Mouse (Mus musculus): ENCODE measurements around the gene Angpt4.
A peak's percentile ranks its signal among the peaks of the same experiment; 100 is the strongest.

Gene Angpt4

DNA sequence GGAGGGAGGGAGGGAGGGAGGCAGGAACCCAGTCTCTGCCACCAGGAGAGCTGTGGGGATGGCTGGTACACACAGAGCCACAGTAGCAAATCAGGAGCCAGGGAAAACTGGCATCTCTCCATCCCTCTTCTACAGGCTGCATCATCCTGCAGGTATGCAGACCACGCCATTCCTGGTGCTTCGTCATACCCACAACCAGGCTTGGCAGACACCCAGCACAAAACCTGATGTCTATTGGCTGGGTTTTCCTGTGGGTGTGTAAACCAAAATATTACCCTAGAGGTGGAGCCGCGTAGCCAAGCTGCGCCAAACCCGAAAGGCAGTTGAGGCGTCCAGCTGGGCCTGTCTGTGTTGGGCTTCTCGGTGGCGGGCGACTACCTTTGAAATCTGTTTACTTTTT lies 51.5 kb downstream of the Angpt4 start:
- no peak for DNase-seq (ENCODE audit: low read depth)

DNA sequence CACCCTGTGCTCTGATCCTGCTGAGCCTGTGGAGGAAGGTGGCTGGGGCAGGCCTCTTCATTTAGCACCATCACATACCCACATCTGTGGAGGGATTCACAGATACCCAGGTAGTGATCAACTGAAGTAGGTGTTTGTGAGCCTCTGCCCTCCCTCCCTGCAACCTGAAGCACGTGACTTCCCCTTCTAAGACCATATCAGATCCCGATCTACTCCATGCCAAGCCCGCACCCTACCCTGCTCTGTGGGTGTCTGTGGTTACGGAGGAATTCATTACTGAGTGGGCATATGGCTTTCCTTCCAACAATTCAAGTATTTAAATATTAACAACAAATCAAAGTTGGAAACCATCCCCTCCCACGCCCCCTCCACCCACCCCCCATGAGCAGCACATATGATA lies 52.3 kb downstream of the Angpt4 start:
- no peak for DNase-seq (ENCODE audit: low read depth)

DNA sequence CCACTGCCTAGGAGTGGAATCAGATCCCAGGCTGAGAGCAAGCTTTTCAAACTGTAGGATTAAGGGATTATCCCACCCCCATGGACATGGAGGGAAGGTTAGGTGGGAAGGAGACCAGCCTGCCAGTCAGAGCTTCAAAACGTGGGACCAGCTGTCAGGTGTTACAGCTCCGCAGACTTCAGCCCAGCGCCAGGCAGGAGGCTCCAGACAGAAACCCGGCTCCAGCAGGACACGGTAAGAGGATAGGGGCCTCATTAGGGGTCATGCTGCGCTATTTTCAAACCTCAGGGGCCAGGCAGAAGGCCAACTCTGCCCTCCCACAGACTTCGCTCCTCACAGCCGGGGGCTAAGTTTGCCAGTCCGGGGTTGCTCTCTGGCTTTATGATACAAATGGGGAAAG lies 53.0 kb downstream of the Angpt4 start:
- DNase-seq (ENCODE audit: low read depth), result no peak

DNA sequence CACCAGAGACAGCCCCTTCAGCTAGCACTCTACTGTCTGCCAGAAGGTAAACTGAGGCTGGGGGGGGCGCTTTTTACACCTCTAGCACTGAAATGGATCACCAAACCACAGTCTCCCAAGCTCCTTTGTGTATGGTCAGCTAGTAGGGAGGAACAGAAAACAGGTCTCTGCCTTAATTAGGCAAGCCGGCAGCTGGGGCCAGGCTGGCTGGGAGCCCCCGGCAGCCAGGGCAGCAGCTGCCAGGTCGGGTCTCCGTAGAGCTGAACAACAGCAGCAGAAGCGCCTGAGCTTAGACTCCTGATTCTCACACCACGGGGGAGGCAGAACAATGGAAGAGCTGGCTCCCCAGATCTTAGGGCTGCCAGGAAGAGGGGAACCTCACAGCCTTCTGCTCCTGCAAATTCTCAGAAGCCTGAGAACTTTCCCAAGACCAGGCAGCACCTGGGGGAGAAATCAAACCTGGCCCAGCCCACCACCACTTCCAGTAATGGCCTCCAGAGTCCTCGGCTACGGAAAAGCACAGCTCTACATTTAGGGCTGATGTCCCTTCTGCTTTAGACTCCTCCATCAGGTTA lies 56.3 kb downstream of the Angpt4 start:
- DNase-seq (ENCODE audit: low read depth), result no peak

DNA sequence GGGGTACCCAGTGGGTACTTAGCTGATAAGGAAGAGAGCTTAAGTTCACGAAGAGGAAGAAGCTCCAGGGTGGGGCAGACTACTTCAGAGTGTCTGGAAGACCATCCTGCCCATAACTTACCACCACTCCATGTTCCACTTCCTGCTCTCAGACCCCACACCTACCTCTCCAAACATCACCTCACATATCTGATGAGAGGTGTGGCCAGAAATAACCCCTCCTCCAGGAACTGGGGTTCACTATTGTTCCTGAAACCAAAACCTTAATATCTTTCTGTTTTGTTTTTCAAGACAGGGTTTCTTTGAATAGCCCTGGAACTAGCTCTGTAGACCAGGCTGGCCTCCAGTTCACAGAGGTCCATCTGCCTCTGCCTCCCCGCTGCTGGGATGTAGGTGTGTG lies 56.8 kb downstream of the Angpt4 start:
- DNase-seq (ENCODE audit: low read depth), result no peak

DNA sequence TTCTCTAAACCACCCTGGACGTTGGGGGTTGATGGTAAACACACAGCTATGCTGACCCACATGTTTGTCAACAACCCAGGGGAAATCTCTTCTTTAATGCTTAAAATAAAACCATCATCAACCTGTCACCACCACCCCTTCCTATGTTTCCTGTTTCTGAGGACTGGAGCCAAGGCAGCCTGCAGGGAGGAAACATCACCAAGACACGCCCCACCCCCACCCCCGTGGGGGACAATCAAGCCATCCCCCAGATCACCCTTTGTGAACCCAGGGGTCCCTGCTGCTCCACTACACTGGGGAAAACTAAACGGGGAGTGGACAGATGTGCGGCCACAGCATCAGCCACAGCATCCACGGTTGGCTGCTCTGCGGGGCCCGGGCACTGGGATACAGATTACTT lies 57.4 kb downstream of the Angpt4 start:
- no peak for DNase-seq (ENCODE audit: low read depth)

DNA sequence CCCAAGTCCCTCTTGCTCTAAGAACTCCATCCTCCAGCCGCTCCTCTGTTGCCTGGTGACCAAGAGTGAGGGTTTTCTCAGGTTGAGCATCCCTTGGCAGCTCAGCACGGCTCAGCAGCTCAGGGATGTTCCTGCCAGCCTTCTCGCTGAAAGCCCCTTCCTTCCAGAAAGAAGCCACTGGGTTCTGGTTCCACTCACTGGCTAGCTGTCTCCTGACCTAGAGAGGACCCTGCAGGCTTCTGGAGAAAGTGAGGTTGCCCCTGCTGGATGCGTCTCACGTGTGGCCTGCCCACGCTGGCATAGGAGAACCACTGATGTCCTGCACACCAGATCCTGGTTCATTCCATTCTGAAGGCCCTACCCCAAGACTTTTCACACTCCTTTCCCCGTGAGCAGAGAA lies 58.0 kb downstream of the Angpt4 start:
- DNase-seq (ENCODE audit: low read depth), result no peak

DNA sequence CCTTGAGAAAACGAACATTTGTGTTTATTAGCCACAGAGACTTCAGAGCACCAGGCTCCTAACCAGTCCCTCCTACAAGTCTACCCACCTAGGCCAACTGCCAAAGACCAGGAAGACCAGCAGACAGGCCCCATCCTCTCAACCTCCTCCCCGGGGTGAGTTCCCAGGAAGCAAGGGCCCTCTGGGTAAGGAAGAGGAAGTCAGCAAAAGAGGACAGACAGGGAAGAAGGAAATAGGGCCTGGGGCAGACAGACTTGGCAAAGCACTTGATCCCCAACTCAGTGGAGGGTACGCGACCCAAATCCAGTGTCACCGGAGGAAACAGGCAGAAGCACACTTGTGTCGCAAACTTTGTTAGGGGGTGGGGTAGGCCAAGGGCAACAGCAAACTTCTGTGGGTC lies 58.4 kb downstream of the Angpt4 start:
- no peak for DNase-seq (ENCODE audit: low read depth)

DNA sequence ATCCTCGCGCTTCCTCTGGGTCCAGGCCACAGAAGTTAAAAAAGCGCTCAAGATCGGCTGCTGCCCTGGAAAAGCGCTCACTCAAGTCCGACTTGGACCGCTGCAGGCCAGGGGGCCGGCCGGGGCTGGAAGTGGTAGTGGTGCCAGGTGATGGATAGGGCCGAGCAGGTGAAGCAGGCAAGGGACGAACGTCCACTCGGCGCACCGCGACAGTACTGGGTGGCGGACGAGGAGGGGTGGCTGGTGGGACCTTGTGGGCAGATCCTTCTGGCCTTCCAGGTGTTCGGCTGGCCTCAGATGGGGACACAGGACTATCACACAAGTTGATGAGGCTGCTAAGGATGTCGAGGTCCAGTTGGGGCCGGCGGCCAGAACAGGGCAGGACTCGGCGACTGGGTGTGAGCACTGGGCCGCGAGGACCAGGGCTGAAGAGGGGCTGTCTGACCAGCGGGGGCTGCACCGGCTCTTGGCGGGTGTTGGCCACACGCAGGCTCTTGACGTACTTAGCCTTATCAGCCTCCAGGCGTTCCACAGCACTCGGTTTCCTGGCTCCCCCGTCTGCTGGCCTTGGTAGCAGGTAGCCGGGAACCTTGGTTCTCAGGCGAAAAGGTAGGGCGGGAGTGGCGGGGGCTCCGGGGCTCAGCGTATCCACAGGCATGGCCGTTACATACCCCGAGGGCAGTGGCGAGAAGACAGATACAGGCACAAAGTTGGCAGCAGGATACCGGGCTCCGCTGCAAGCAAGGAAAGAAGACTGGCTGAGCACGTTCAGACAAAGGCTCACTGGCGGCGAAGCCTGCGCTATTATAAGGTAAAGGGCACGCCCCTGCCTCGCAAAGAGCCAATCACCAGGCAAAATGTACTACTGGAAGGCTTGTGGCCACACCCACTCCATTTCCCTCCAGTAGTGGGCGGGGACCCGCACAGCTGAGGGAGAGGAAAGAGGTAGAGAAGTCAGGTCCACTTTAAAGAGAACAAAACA lies 59.5 kb downstream of the Angpt4 start:
- DNase-seq (ENCODE audit: low read depth), result no peak

DNA sequence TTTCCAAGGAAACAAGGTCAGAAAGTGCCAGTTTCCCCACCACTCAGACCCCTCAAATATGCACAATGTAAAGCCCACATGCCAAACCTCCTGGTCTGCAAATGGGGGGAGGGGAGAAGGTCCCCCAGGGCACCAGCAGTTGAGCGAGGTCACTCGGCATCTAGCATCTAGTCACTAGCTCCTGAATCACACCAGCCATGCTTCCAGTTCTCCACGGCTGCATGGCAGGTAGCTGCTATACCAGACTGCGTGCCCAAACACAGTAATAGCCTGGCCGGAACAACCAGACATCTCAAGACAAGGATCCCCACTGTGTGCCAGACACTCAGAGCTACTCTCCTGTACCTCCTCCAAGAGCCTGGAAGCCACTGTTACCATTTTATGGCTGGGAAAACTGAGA lies 60.7 kb downstream of the Angpt4 start:
- no peak for DNase-seq (ENCODE audit: low read depth)

DNA sequence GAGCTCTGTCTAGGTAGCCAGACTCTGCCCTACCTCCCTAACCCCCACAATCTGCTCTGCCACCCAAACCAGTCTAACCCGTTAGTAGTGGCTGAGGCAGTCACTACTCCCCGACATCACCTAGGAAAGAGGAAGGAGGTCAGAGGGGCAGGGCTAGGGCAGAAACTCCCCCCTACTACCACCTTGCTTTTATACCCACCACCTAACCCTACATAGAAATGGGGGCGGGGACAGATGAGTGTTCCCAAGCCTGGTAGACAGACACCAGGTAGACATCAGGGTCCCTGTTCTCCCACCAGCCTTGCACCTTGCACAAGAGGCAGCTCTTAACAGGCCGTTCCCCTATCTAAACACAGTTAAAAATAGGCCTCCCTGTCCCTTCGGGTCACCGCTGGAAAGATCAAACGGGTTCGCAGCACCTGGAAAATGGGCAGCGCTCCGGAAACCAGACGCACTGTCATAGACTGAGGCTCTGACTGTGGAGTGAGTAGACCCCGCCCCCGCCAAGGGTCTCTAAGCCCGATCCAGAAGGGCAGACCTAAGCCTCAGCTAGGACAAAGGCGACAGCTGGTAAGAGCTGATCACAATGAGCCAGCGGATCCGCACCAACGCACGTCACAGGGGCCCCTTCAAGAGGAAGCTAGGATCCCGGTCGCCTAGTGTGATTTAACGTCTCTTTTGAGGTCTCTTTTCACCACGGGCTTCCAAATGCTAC lies 62.0 kb downstream of the Angpt4 start:
- DNase-seq (ENCODE audit: low read depth), result peak; percentile 25

DNA sequence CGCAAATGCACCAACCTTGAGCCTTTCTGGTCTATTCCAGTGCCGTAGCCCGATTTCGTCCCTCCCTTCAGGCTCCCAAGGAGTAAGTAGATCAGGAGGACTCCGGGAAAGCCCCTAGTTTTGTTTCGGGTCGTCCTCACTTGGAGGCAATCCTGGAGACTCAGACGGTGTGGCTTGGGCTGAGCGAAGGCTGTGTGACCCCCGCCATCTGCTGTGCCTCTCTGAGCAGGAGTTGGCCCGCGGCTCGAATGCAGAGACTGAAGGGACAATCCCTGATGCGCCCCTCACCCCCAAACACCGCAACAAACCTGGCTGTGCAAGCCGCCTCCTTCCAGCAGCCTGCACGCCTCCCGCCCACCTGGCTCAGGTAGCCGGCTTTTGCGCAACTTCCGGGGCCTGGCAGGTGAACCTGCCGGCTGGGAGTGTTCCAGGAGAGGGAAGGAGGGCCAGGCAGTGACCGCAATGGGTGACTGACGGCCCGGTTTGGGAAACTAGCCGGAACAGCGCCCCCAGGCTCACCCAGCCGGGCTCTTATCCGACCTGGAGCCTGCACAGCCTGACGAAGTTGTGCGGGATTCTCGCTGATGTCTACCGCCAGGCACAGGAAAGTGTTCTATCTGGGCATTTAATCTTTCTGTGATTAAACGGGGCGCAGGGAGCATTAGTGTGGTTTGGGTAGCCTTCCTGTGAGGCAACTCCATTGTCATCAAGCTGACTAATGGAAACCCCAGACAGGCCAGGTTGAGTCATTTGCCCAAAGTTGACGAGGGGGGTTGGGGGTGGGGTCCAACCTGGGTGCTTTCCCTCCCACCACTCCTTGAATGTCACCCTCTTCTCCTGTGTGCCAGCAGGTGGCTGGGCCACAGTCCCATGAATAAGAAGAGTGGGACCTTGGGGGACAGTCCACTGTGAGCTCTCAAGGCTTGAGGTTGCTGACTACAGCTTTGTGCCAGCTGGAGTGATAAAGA lies 62.9 kb downstream of the Angpt4 start:
- DNase-seq (ENCODE audit: low read depth), result peak; percentile 90

DNA sequence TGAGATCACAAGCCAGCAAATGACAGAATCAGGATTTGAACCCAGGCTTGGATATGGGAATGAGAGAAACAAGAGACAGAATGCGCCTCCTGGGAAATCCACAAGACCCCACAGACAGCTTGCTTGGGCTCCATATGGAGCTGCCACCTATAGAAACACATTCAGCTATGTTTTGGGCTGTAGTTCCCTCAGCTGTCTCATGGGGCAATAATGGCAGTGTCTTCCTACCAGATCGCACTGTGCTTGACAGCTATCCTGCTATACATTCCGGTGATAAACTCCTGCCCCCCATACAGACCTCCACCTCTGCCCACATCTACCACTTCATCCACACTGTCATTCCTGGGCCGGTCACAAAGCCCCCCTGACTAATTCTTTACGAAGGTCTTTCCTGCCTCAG lies 64.3 kb downstream of the Angpt4 start:
- DNase-seq (ENCODE audit: low read depth), result no peak

DNA sequence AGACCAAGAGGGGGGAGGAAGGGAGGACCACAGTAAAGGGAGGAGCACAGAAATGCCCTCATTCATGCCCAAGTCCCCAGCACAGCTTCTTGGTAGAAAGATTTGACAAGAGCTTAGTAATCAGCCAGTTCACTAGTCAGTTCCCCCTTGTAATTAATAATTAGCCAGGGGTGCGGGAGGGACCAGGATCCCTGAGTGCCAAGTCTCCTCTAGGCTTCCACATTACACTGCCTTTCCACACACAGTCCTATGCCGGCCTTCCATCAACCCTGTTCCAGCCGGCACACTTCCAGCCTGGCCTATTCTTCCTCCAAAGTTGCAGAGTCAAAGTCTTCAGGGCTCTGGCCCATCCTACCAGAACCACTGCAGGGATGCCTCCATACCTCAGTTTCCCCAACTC lies 65.1 kb downstream of the Angpt4 start:
- DNase-seq (ENCODE audit: low read depth), result no peak

DNA sequence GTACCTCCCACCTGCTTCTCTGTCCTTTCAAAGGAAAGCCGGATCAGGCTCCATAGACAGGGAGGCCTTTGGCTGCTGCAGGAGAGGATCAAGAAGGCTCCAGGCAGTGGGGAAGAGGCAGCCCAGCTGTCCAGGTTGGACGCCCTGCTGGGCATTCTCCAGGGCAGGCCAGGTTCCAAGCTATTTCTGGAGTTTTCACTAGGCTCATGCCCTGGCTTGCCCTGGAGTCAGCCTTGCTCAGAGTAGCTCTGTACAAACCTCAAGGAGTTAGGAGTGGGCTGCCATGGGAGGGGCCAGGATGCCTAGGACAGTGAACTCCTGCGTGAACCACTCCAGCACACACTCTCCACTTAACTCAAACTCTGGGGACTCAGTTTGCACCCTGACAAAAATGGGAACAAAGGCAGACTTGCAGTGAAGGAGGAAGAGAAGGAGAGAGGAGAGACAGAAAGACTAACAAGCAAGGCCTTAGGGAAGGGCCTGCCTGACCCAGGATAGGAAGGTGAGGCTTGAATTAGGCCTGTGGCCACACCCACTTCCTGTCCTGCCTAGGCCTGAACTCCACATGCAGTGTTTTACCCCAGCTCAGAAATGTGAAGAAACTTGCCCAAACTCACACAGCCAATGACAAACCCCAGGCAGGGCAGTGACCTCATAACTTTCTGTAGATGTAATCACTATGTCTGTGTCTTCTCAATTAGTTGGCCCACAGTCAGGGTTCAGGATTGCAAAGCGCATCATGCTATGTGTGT lies 66.9 kb downstream of the Angpt4 start:
- peak; percentile 75 for DNase-seq (ENCODE audit: low read depth)

DNA sequence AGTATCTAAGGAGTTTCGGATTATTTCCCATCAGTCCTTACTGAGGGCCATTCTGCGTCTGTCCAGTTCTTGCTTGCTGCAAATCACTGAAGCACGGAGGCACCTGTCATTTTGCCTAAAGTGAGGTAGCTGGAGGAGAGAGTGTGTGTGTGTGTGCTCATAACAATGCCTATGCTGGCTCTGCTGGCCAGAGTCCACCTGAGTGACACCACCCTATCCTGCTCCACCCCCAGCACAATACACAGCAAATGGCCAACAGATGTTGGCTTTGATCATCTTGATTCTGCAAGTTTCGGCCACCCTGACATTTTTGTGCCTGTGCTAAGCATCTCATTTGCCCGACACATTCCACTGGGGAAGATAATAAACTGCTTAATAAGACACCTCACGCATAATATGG lies 67.5 kb downstream of the Angpt4 start:
- DNase-seq (ENCODE audit: low read depth), result no peak

DNA sequence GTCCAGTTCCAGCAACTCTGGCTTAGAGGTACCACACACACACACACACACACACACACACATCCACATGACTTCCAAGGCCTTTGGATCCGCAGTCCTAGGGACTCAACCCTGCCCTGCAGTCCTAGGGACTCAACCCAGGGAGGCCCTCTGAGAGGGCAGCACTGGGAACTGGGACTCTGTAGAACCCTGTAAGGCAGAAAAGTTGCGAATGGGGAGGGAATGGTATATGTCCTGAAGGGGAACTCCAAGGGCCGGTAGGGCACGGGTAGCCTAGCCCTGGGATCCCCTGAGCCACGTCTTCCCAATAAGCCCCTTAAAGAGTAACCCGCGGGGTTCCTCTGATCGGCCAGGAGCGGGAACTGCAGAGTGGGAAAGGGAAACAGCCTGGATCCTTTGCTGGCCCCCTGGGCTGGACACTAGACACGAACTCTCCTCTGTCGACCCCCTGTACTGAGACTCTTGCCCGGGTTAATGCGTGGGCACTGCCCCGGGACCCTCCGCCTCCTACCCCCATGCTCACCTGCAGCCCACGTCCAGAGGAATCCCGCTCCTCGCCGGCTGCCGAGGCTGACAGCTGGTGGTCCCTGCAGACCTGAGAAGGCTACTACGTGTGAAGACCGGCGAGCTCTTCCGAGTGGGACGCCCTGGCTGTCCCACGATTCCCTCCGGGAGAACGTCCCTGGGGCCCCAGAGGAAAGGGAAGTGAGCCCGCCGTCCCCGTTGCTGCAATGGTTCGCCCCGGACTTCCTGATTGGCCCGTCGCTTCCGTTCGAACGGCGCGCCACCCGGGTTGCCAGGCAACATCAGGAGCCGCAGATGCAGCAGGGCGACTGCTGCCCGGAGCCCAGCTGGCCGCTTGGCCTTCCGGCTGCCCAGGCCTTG lies 68.7 kb downstream of the Angpt4 start, which contains the start of gene Fam110a:
Fam110a (minus strand) TSS at position 750 of the 885 bp plus-strand sequence.
- peak; percentile 83 for DNase-seq (ENCODE audit: low read depth)

DNA sequence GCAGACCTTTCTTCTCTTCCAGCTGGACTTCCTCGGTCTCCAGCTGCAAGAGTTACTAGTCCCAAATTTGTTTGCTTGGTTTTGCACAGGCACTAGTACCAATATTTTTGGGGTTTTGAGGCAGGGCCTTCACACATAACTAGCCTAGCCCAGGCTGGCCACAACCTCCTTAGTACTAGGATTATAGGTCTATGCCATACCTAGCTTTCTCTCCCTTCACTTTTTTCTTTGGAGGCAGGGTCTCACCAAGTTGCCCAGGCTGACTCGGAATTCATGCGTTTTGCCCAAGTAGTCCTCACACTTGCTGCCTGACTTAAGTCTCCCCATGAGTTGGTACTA lies 69.3 kb downstream of the Angpt4 start:
- DNase-seq (ENCODE audit: low read depth), result no peak

DNA sequence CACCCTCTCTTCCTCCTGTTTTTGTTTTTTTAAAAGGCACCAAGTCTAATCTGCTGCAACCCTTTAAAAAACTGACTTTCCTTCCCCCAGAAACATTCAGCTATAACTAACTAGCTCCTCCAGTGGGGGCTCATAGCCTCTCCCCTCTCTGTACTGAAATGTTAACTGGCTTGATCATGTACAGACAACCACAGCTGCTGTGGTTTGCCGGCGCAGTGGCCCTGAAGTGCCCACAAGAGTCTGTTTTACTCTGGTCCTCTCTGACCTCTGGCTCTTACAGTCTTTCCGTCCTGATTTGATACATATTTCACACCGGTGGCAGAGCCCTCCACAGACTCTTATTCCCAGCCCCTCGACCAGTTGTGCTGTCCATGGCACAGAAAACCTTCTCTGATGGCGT lies 70.3 kb downstream of the Angpt4 start:
- DNase-seq (ENCODE audit: low read depth), result peak; percentile 69

DNA sequence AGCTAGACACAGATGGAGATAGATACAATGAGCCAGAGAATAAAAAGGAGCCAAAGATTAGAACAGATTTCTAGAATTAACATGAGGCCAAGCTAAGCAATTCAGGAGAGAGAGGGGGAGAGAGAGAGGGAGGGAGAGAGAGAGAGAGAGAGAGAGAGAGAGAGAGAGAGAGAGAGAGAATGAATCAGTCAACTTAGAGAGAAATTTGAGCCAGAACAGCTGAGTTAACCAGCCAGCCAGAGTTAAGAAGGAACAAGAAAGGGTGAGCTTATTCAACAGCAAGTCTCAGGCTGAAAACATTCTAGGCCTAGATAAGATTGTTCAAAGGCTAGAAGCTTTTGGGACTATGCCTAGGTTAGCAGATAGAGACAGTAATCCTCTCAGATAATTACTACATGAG lies 71.5 kb downstream of the Angpt4 start:
- DNase-seq (ENCODE audit: low read depth), result no peak
